Mouse (Mus musculus): ENCODE results near the gene Zfp980.
"Not testable (repeated sequence)": the region's sequence is repeated elsewhere in the genome, so short reads cannot be mapped to it uniquely, and the experiment has no call there.

The Zfp980 gene

DNA sequence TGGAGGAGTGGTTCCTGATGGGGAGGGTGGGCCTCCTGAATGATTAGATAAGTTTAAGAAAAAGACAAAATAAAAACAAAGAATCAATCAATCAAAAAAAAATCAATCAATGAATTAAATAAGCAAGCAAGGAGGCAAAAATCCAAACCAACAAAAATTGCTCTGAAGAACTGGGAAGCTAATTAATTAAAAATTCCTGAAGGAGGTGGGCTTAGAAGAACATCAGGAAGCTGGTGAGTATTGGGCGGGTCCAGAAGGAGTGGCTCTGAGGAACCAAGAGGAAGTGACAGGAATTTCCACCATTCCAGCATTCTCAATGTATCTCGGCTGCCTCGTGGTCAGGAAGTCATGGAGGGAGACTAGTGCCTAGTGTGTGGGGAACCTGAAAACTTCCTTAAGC is at the start of gene Zfp980:
TSS of gene Zfp980 (plus strand) at position 301 of the 400 bp plus-strand sequence.
- not testable (repeated sequence) for DNase-seq (ENCODE audit: extremely low spot score)

DNA sequence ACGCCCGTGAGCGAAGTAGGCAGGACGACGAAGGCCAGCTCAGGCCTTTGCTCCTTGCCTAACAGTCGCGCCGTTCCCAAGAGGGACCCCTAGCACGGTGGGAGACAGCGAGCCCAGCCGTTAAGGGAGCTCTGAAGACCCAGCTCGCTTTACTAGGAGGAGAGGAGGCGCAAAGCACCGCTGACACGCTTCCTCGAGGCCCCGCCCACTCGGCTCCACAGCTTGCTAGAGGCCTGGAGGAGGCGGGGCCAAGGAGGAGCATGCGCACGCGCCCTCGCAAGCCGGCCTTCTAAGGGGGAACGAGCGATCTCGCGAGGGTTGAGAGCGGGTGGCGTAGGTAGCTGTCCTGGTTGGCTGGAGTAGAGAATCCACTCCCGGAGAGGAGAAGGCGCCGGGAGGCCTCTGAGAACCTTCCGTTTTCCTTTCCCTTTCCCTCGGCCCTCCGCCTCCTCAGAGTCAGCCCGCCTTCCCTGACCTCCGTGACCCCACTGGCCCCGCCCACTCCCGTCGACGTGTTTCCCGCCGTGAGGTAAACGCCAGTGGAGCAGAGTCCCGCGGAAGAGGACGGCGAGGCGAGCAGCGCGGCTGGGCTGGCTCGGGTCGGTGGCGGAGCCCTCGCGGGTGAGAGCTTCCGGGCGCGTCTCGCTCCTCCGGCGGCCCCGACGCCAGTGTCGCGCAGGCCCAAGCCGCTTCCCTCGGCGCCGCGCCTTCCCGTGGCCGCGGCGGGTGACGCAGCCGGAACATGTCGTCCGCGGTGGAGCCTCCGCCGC is 29.9 kb upstream of the Zfp980 start:
- DNase-seq (ENCODE audit: extremely low spot score) = peak; percentile 2

DNA sequence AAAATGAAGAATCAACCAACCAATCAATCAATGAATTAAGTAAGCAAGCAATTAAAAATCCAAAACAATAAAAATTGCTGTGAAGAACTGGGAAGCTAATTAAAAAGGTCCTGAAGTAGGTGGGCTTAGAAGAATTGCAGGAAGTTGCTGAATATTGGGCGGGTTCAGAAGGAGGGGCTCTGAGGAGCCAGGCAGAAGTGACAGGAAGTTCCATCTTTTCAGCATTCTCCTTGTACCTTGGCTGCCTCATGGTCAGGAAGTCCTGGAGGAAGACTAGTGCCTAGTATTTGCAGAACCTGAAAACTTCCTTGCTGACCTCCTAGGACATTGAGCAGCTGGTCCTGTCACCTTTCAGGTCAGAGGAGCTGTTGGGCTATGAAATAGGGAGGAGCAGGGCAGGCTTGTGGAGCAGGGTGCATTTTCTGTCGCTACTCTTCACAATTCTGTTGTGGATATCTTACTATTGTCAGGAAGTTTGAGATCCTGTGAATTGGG is 3.8 kb downstream of the Zfp980 start:
- not testable (repeated sequence) for DNase-seq (ENCODE audit: extremely low spot score)

- DNase-seq (ENCODE audit: extremely low spot score) = not testable (repeated sequence)
Measured at GRCm38 (mm10) chr4:145680217-145680616, 9.7 kb downstream of the Zfp980 start.

DNA sequence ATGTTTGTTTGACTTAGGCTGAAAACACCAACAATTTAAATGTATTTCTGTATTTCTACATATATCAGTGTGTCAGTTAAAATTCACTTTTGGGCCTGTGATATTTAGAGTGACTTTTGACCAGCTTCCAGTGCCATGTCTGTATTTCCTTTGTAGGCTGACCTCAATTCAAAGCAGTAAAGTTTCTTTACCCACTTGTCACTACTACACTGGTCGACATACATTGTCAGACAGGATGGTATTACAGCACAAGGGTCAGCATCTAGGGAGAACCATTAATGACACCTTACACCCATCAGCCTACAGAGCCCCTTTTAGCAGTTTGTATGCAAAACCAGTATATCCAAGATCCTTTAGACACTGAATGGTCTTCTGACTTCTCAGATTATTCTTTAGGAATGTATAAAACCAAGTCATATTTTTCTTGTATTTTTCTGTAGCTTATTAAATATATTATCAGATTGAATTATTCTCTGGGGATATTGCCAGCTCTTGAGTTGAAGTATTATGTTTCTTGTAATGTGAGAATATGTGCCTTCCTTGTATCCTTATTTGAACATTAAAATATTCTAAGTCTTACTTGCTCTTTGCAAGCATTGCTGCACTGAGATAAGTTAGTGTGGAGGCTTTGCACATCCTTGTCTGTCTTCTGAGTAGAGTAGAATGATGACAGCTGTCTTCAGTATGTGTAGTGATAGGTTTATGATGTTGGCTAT is 10.3 kb downstream of the Zfp980 start:
- DNase-seq (ENCODE audit: extremely low spot score) = not testable (repeated sequence)

DNA sequence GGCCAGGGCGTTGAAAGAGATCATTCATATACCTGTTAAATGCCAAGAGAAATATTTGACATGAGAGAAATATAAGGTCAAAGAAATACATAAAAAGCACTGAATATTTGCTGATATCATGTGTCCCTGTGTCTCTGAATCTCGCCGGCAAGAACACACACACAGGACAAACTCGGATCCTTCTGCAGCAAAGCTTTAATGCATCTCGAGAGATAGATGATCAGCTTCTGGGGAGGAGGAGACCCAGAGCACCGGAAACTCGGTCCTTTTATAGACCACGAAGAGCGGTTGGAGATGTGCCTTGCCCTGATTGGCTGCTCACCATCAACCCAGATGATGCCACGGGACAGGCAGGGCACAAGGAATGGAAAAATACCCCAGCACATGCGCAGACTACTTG is 11.5 kb downstream of the Zfp980 start:
- DNase-seq (ENCODE audit: extremely low spot score) = not testable (repeated sequence)

GRCm38 (mm10) chr4:145683024-145683766 is 12.7 kb downstream of the Zfp980 start:
- DNase-seq (ENCODE audit: extremely low spot score) = not testable (repeated sequence)

DNA sequence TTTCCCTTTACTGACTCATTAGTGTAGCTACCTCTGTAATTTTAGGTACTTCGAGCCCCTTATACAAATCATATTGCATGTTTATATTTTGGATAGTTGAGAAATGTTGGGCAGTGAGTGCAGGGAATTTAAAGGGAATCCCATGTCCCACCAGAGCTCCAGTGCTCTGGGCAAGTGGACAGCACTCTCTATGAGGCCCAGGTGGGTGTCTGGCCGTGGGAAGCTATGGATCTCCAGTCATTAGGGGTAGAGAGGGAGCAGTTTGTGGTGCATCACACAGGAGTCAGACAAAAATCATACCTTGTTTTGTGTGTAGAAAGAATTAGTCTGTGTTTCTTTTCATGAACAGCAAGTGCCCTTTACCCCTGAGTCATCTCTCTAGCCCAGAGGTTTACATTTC is 15.6 kb downstream of the Zfp980 start:
- DNase-seq (ENCODE audit: extremely low spot score) = not testable (repeated sequence)

- DNase-seq (ENCODE audit: extremely low spot score) = peak; percentile 70
Measured at GRCm38 (mm10) chr4:145744935-145745644, 74.6 kb downstream of the Zfp980 start.

DNA sequence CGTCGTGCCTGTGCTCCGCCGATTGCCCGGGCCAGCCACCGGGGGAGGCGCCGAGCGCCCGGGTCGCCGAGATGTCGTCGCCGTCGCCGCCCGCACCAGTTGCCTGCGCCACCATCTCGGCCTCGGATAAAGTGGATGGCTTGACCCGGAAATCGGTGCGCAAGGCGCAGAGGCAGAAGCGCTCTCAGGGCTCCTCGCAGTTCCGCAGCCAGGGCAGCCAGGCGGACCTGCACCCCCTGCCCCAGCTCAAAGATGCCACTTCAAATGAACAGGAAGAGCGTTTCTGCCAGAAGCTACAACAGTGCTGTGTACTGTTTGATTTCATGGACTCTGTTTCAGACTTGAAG is 75.1 kb downstream of the Zfp980 start:
- DNase-seq (ENCODE audit: extremely low spot score) = not testable (repeated sequence)
